Mouse (Mus musculus) monocyte, adult 2 months (primary cell): ENCODE measurements around the gene Prkcq.

Experiments
- DNase-seq, 2 experiments: peaks; one replicate each; pipeline ENCODE4 v3.0.0; 2022; ENCODE audit warnings: low spot score in 2 of 2, low read depth in 1 of 2

Prkcq gene

DNA sequence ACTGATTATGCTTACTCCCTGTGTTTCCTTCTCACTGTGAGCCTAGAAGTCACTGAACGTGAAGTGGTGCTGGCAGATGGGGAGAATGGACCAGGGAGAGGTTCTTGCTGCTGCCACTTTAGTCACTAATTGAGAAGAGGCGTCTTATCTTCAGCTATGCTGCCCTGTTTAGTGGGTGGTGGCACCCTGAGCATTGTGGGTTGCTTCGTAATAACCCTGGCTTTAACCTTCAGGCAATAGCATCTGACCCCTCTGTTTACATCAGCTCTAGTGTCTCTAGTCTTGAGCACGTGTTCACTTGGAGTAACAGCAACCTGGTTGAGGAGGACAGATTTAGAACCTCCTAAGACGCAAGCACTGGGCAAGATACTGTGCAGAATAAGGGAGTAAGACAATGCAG, 44.9 kb downstream of the Prkcq start:
- DNase-seq = no peak

DNA sequence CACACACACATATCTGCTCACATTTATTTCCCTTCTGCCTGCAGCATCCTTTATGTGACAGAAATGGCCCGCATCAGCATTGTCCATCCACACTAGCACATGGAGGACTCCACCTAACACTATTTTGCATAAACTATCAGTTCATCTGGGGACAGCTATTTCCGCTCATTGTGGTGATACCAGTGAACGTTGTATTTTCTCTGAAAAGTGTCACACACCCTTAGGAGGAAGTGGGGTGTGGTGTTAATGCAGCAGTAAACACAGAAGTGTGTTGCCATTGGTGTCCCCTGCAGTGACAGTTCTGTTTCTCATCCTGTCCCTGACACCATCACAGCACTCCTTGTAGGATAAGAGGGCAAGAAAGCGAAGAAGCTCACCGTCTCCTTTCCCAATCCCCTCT, 46.2 kb downstream of the Prkcq start:
- DNase-seq = no peak

DNA sequence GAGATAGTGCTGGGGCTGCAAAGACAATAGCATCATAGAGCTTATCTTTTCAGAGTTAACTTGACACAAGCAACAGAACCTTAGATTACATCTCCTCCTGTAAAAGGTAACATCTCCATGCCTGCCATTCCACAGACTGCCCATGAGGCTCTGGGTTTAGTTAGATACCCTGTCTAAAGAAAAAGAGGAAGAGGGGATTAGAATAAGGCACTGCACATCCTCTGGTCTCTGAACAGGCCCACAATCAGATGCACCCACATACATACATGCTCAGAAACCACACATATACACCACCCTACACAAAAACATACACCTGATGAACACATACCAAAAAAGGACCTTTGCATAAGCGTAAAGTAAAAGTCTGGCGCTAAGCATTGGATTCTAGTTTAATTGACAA, 47.4 kb downstream of the Prkcq start:
- no peak for DNase-seq

DNA sequence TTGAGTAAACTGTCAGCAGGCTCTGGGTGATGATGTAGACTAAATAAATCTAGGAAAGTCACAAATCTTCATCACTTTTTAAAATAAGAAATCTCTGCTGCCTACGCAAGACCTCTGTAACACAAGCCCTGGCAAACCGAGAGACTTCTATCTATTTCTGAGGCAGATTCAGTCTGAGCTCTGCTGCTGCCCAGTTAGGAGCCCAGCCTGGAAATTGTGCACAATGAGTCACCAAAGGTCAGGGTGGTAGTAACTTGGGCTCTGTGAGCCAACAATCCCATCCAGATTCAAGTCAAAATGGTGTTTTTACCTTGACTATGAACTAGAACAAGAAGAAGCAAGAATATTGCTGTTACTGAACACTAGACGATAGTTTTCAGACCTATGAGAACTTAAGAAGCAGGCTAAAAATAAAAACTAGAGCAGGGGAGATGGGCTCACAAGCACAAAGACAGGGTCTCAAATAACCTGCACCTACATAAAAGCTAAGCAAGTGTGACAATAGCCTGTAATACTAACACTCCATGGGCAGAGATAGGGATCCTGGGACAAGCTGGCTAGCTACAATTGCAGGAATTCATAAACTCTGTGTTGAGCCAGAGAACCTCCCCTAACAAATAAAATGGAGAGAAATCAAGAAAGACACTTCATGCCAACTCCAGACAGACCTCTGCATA, 53.0 kb downstream of the Prkcq start:
- no peak for DNase-seq

DNA sequence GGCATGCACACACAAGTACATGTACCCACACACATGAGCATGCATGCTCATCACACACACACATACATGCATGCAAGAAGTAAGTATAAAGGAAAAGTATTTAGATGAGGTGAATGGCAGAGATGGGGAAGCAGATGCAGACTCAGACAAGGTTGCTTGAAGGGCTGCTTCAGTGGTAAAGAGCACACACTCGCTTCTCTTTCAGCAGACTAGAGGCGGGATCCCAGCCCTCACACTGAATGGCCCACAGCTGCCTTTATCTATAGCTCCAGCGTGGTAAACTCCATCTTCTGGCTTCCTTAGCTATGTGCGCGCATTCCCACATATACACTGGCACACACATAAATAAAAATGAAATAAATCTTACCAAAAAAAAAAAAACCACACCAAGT, 53.6 kb downstream of the Prkcq start:
- DNase-seq = no peak

DNA sequence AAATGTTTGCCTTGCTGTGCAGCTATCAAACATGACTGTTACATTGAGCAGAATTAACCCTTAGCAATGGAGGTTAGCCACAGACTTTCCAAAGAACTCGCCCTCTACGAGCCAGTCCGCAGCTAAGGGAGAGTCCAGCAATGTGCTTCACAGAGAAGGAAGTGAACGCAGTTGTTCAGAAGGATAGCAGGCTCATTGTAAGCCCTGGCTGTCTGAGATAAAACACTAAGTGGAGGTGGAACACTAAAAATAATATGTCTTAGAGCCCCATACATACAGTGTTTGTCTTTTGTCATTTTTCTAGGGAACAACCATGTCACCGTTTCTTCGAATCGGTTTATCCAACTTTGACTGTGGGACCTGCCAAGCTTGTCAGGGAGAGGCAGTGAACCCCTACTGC, 54.6 kb downstream of the Prkcq start:
- no peak for DNase-seq

DNA sequence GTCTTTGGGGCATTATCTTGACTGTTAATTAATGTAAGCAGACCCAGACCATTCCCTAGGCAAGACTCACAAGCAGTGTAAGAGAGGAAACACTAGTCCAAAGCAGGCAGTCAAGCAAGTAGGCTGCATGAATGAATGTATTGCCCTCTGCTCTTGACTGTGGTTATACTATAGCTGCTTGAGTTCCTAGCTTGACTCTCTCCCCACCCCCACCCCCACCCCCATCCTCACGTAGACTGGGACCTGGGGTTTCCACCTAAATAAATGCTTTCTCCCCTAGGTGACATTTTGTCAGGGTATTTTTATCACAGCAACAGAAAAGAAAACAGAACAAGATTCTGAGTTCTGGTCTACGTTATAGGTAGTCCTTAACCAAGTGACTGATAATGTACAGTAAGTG, 57.2 kb downstream of the Prkcq start:
- DNase-seq = no peak

DNA sequence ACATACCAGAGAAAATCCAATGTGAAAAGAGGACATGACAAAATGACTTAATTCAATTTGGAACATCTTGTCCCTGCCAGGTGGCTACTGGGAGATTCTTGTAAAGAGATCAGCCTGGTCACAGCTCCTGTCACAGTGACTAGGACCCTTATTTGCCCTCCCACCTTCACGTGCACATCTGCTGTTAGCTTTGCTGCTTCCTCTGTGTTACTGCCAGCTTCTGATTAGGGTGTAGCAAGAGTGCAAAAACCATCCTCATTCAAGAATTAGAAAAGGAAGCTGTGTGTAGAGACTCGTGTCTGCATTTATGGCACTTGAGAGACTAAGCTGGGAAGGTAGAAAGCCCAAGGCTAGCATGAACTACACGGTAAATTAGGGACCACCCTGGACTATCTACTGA, 59.2 kb downstream of the Prkcq start:
- no peak for DNase-seq

DNA sequence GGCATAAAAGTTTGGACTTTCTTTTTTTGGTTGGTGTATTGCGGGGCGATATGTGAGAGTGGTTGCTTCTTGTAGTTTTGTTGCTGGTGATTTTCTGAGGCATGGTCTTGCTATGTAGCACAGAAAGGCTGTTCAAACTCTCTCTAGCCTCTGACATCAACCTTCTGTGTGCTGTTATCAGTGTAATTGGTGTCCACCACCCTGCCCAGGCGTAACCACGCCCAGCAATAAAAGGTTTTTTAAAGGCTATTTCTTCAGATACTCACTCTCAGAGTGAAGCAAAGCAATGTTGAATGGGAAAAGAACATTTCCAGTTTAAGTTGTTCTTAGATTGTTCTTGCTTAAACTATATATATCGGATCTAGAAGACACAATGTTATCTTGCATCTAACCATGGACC, 60.1 kb downstream of the Prkcq start:
- DNase-seq = no peak

DNA sequence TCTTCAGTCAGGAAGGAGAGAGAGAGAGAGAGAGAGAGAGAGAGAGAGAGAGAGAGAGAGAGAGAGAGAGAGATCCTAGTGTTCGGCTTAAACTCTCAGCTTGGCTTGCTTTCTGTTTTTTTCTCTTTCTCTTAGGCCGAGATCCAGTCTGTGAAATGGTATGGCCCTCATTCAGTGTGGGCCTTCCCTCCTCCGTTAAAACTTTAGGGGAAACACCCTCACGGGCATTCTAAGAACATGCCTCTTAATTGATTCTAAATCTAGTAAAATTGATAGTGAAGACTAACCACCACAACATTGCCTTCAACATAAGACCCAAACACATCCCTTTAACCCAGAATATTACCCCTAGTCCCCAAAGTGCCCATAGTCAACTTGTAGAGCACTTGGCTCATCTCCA, 66.3 kb downstream of the Prkcq start:
- no peak for DNase-seq

DNA sequence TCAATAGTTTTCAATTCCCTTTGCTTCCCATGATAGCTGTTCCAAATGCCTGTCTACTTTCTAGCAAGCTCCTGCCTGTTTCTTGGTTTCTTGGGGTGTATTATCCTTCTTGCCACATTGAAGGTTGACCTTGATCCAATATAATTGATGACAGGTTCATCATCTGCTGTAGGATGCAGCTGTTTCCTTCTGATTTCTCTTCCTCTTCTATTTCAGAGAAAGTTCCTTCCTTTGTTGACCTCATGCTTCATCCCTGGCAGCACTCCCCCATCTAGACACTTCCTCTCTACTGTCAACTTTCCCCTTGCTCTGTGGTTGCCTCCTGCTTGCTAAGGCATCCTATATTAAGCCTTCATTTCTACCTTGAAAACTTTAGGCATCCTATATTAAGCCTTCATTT, 67.6 kb downstream of the Prkcq start:
- no peak for DNase-seq

DNA sequence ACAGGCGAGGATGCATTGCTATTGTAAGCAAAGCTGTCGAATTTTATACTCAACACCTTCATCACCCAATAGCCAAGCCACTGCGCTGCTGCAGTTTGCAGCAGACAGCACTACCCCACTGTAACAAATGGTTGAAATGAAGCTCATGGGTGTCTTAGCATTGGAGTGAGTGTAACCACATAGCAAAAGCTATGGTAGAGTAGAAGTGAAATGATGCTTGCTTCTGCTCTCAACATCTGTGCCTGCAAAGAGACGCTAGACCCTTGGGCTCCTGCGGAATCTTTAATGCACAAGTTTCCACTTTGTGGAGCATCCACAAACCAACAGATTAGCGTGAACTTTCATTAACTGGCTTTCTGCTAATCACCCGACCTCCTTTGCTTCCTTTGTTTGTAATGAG, 74.0 kb downstream of the Prkcq start:
- no peak for DNase-seq

DNA sequence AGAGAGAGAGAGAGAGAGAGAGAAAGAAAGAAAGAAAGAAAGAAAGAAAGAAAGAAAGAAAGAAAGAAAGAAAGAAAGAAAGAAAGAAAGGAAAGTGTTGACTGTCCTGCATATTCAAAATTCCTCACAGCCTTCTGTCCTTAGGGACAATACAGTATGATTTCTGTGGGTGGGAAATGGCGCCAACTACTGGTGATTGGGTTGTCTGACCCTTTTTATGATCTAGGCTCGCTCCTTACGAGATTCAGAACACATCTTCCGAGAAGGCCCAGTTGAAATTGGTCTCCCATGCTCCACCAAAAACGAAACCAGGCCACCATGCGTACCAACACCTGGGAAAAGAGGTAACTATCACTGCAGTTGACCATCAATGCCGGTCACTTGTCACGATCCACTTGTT, 82.0 kb downstream of the Prkcq start:
- DNase-seq = peak in 1 of 2 experiments; percentile 7

DNA sequence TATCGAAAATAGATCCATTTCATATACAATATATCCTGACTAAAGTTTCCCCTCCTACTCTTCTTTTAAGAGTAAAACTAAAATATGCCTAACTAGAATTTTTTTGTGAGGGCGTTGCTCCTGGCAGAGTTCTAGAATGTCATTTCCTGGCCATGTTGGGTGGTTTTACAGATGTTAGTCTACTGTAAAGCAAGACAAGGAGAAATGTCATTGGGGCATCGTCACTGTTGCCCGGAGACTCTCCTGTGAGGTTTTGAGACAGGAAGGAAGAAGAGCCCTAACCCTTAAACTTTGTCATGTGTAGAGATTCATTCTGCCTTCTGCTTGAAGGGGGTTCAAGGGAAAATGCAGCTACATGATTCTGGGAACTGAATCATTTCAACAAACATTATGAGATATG, 82.5 kb downstream of the Prkcq start:
- DNase-seq = no peak

DNA sequence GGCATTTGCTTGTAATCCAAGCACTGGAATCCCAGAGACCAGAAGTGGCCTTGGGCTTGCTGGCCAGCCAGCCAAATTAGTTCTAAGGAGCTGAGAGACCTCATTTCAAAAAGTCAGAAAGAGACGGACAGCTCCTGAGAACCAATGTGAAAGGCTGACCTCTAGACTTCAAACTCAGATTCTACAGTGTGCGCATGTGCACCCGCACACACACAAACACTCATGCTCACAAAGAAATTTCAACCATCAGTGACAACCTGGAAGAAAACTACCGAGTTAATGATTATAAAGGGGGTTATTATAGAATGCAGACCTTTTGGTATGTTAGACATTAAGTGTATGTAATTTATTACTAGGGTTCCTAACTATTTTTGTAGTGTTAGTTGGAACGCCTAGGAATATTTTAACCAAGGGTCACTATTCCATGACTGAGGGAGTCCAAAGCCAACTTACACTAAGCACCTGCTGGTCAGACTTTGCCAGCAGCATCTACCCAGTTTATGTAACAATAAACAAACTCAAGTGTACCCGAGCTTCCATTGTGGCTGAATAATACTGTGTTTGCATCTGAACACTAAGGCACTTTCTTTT, 85.4 kb downstream of the Prkcq start:
- DNase-seq = no peak

DNA sequence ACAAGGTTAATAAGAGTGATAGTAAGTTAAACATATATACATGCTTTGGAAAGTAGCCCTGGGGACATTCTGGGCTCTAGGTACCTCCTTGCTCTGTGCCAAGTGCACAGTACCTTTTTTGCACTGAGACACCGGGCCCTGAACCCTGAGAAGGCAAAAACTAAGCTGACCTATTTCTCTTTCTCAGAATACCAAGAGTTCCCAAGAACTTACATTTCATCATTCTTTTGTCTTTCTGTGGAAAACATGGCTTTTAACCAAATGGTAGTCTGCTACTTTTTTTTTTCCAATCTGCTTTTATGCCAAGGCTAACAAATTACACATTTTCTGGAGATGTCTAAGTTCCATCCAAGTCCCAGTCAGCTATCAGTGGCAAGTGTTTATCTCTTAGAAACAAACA, 86.3 kb downstream of the Prkcq start:
- no peak for DNase-seq

DNA sequence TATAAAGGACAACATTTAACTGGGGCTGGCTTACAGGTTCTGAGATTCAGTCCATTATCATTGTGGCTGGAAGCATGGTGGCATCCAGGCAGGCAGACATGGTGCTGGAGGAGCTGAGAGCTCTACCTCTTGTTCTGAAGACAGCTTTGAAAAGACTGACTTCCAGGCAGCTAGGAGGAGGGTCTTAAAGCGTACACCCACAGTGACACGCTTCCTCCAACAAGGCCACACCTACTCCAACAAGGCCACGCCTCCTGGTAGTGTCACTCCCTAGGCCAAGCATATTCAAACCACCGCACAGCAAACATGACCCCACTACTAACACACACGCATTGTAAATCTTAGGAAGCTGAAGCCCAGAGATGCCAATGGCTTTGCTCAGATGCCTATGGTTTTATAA, 87.5 kb downstream of the Prkcq start:
- DNase-seq = no peak

DNA sequence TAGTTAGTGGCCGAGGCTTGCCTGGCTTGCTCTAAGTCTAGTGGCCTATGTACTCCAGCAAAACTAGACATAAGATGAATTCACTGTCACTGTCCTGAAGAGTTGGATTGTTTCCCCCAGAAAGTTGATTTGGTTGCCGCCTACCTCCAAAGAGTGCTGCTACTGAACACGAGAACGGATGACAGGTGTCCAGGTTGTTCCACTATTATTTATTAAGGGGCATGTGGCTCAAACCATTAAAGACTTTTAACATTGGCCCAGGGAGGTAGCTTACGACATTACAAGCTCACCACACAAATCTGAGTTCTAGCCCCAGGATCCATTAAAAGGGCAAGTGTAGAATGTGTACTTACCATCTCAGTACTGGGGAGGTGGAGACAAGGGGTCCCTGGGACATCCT, 92.9 kb downstream of the Prkcq start:
- DNase-seq = no peak

DNA sequence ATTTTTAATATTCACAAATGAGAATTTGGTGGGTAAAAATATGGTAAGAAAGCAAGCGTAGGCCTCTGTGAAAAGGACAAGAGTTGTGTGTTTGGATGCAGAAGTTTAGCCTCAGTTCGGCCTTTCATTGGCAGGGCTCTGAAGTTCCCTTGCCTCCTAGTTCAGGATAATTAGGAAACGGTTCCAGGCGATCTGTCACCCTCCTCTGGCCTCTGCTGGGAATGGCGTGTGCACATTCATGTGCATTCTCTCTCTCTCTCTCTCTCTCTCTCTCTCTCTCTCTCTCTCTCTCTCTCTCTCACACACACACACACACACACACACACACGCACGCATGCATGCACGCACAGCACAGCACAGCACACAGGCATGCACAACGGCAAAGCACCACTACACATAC, 93.5 kb downstream of the Prkcq start:
- no peak for DNase-seq

DNA sequence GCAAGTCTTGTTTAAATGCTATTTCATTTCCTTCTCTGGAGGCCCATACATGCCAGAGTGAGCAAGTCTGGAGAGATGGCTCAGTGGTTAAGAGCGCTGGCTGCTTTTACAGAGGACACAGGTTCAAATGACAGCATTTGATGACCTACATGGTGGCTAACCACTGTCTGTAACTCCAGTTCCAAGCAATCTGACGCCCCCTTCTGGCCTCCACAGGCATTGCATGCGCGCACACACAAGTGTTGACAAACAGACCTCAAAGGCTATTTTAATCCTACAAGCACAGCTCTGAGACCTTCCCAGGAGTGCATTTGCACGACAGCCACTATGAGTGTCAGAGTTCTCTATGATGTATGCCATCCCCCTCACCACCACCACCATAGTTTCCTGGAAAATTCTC, 94.4 kb downstream of the Prkcq start:
- DNase-seq = no peak

DNA sequence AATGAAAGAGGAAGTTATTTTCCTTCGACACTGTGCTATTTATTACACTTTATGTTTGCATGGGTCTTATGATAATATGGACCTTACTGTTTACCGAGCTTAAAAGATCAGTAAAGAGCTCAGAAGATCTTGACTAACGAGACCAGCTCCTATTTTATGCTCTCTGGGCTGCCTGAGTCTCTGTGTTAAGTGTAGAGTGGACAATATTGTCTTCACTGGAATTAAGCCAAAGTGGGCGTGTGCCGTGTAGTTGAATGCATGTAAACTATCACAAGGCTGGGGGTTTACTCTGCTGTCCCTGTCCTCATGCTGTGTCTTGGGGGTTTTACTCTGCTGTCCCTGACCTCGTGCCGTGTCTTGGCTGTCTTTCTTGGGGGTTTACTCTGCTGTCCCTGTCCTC, 107.1 kb downstream of the Prkcq start:
- no peak for DNase-seq

DNA sequence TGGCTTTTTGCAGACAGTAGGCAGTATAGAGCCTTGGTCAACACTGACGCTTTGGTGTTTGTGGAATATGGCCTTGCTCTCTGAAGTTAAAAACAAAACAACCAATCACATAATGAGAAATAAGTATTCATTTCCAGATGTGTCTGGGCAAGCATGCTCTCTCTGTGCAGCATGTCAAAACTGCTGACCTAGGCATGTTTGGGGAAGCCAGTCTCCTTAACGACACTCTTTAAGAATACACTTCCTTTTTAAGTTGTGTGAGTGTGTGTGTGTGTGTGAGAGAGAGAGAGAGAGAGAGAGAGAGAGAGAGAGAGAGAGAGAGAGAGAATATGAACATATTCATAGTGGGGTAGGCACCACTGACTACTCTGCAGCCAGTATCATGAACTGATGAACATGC, 108.3 kb downstream of the Prkcq start:
- no peak for DNase-seq

DNA sequence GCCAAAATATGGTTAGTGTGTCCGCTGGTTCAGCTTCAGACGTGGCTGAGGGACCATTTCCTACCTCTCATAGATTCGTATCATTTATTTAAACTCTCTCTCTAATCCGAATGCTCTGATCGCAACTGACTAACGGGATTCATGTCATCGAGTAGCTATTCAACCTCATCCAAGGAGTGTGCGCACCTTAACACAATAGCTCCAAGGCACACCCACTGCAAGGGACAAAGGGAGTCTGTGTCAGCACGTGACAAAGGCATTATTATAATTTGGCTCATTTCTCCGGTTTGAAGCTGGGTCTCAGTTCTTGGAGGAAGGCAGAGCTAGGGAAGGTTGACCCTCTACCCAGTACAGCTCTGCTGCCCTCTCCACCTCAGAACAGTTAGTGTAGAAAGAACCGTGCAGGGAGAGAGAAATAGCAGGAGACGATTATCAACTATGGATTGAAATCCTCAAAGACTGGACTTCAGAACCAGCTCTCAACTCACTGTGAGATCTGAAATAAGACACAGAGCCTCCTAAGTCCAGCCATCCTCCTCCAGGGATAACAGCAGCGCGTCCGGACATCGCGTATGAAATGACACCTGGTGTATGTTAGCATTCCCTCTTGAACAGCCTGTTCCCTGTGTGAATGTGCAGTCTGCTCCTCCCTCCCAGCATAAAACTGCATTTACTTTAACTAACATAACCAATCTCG, 116.1 kb downstream of the Prkcq start:
- DNase-seq = no peak
